Mouse (Mus musculus) kidney, adult 8-10 months (tissue): ENCODE measurements at regions not wholly inside any gene's neighbourhood (a gene's known extent, or its start where the extent isn't known, plus 50 kb on each side); places are given as distances from the start of the nearest gene placed in this dataset.

Experiments
- DNase-seq, 2 experiments: peaks; one replicate each; pipeline ENCODE4 v3.0.0; 2022

DNA sequence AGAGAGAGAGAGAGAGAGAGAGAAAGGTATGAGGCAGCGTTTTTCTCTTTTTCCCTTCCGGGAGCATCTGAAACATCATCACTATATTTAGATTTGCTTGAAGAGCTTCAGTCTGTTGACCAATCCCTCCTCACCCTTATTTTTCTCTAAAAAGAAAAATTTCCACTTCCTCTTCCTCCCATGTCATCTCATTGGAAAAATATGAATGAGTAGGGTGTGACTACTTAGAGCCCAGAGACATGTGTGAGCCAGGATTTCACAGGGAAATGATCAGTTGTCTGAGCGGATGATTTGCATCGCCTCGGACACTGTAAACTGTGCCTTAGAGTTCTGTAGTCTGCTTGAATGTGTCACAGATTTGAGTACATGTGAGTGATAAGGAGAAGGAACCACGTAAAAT is 111.3 kb upstream of the Ptger4 start:
- DNase-seq, result no peak

DNA sequence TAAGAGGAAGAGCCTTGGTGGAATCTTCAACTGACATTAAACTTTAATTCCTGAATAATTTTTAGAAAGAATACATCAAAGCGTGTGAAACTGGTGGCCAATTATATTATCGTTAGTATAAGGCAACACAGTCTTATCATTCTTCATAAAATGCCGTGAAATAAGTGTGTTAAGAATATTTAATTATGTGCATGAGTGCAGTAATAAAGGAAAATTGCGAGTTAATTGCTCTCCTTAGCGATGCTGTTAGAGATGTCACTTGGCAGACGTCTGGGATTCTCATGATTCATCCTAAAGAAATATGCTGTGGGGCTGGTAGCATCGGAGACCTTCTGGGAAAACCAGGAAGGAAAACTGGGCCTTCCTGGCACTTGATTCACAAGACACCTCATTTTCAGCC is 110.3 kb upstream of the Ptger4 start:
- DNase-seq, result no peak

DNA sequence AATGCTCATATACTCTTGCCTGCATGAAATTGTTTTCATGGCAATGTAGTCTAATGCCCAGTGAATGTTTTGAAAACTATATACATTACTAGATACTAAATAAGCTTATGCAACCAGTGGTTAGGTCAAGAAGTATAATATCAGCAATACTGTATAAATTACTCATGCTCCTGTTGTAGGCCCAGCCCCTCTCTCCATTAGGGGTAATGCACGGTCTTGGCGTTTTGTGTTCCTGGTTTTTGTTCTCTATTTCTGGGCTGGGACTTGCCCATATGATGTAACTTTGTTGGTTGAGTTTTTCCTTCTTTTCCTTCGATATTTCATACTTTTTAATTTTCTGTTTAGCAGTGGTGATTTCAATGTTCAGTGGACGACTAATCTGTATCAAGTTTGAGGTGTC is 104.9 kb upstream of the Ptger4 start:
- no peak for DNase-seq

DNA sequence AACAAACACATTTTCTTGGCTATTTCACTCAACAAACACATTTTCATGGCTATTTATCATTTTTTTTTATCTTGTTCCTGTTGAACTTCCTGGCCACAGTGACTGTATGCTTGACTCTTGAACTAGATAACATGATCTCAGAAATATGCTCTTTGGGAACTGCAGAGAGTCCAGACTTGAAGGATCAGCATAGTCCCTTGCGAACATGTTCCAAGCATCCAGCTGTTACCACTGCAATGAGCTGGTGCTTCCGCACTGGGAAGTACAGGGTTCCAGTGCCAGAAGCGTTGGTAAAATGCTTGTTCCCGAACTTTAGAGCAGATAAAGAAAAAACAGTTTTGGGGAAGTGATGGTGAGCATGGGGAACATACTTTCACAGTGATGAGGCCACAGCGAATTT is 103.7 kb upstream of the Ptger4 start:
- DNase-seq, result peak; percentile 1 to 6

DNA sequence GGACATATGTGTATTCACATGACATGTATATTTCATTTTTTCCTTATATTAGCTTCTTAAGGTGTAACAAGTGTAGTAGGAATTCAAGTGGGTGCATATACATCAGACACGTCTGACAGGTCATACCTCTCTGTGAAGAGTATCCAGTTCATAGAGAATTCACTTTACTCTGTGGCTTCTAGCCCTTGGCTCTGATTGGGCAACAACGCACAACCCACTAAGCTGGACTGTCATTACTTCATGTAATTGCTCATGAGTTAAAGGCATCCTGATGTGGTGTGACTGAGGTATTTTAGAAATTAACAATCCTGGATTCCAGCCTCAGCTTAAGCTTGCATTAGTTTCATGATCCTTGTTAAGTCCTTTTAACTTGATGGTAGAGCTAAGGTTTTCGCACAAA is 103.0 kb upstream of the Ptger4 start:
- no peak for DNase-seq

DNA sequence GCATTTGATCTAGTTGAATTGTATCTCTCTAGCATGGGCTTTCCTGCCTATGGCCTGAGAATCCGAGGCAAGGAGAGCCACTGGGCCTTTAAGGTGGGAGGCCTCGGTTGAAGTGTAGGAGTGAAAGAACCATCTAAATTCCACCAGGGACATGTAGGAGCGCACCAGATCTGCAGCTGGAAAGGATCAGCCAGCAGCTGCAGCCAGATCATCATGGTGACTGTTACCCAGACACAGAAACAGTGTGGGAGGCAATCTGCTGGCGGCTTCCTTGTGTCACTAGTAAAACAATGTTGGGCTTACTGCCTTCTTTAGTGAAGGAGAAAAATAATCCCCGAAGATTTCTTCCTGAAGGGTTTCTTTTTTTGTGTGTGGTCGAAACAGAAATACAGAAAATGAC is 99.8 kb upstream of the Ptger4 start:
- peak in 1 of 2 experiments; percentile 4 for DNase-seq

DNA sequence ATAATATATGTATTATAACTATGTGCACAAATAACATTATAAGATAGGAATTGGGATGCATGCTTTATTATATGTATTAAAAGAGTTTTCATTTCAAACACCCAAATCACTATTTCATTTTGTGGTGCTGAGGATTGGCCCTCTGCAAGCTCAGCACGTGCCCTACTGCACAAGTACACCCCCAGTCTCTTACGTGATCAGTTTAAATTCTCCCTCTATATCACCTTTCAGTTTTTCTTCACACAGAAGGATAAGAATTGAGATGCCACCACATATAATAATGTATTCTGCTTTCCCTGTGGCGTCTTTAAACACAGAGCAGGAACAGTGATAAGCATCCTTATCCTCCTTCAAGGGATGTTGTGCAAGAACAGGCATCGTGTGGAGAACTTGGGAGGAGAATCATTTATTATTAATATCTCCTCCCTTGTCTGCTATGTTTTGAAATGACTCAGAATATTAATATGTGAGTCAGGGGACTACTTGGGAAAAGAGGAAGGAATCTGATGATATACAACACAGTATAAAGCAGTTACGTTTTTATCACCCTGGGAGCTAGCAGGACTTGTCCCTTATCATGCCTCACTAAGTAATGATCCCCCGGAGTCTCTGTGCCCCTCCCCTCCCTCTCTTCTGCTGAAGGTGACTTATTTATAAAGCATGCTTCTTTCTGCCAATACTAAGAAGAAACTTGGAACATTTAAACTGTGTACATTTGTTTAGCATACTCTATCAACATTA is 91.7 kb upstream of the Ptger4 start:
- no peak for DNase-seq

DNA sequence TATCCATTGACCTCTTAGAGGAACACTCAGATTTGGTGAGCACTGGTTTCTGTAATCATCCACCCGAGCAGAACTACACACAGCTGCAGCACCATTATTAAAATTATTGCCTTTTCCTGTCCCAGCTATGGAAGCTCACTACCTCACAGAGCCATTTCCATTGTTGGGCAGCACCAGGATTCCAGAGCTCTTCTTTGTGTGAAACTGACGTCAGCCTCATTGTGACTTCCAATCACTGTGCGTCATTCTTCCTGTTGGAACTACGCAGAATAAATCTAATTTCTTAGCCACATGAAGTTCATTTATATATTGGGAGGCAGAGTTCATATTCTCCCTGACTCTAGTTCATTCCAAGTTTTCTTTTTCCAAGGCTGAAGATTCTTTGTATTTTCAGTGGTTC is 83.0 kb upstream of the Ptger4 start:
- DNase-seq, result no peak

DNA sequence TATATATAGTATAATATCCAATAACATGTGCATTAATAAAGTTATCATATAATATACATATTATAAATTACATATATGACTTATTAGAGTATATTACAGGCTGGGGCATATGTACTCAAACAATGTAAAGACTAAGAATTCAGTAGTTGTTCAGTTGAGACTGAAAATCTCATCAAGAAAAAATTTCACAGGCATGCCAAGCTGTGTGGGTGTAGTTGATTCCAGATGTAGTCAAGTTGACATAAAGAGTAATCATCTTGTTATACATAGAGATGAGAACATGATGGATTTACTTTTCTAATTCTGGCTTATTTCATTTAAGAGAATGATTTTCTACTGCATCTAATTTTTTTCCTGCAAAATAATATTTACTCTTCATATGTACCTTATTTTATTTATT is 77.7 kb upstream of the Ptger4 start:
- DNase-seq, result no peak

DNA sequence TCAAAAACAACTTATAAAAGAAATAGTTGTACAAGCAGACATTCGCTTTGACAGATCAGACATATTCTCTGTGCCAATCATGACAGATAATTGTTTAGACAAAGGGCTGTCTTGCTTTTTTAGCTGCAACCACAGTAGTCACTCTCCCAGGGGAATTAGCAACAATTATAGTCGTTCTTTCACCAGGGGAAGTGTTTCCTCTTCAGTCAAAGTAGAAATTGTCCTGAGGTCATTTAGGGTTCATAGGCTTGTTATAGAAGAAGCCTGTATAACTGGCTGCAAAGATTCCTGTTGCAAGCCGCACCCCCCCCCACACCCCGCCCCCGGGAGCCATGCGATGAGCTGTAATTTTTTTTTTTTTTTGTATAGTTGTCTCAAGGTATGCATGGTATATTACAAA is 68.2 kb upstream of the Ptger4 start:
- DNase-seq, result no peak

DNA sequence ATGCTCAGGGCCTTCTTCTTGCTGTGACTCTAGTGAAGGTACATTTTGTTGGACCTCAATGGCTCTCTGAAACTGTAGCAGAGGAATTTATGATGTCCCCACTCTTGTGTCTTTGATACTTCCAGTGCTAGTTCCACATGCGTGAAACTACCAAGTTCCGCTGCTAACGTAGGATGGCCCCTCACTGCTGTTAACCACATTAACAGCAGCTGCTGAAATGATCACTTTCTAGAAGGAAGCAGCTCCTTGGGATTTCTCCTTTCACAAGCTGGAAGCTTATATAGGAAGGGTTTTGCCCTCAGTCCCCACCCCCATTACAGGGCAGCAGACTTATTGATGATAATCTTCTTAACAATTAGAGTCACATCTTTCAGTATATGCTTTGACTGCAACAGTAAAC is 66.0 kb upstream of the Ptger4 start:
- no peak for DNase-seq

DNA sequence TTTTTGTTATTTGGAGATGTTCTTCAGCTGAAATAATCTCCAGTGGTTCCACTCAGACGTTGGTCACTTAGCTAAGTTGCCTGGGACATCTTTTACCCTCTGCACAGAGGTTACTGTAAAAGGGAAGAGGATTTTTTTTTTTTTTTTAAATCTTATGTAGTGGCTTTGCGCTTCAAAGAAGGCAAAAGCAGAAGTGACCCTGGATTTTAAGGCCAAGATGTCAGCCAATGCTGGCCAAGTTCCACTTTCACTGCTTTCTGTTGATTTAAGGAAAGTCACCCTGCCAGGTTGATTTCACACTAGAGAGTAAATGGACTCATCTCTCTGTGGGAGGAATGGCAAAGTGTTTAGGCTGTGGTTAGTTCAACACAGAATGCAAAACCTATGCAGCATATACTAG is 58.4 kb upstream of the Ptger4 start:
- DNase-seq, result no peak

DNA sequence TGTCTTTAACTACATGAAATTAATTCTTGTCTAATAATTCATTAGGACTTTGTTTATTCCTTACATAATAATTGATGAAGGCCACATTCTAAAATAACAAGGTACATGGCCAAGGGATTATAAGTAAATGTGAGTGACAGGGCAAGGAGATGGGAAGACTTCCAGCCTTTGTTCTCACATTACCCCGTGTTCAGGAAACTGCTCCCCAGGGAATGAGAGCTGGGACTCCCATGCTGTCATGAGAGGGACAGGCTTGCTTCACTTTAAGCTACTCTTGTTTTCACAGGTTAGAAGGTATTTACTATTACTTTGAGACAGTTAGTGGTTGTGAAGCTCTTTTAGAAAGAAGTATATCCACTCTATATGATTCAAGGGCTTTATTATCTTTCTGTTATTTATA is 55.8 kb upstream of the Ptger4 start:
- peak; percentile 3 to 7 for DNase-seq

DNA sequence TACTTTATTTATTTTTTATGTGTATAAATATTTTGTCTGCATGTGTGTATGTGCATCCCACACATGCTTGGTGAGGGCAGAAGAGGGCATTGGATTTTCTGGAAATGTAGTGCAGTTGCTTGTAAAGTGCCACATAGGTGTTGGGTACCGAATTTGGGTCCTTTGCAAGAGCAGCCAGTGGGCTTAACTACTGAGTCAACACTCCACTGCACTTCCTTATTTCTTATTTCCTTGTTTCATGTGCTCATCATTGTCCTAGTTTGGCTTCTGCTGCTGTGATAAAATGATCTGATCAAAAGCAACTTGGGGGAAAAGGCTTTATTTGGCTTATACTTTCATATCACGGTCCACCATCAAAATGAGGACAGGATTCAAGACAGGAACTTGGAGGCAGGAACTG is 53.0 kb upstream of the Ptger4 start:
- no peak for DNase-seq
